Mouse (Mus musculus) heart, postnatal 0 days (tissue): ENCODE measurements around the gene Tead2. TPM values are rescaled to one million over a fixed set of nuclear protein-coding genes. Genes with fewer than 3 reads are reported as not detected.

Experiments used
- ATAC-seq: fragments of 200-750 bp; cut with Nextera tagmentation; 2 replicates; pipeline ENCODE4 v1.8.0; 2017; ENCODE audit warnings: low read depth, moderate number of reproducible peaks, moderate library complexity; ENCODE audit not compliant: insufficient read depth
- DNase-seq: peaks from one replicate; pipeline ENCODE4 v3.0.0-alpha.2; 2016; ENCODE audit warnings: low spot score
- H3K27ac ChIP-seq: fragments of 300-500 bp; sonication (generic); 2 replicates; pipeline ENCODE4 v1.5.1; 2014; ENCODE audit warnings: low read depth, mild to moderate bottlenecking
- H3K27me3 ChIP-seq: fragments of 300-500 bp; sonication (generic); 2 replicates; pipeline ENCODE4 v1.6.1; 2014; ENCODE audit warnings: low read length, mixed read lengths; ENCODE audit not compliant: control insufficient read depth, insufficient read depth
- H3K36me3 ChIP-seq: fragments of 300-500 bp; sonication (generic); replicated peaks from 2 replicates; pipeline ENCODE4 v1.6.1; 2014; ENCODE audit warnings: low read length, mixed read lengths; ENCODE audit not compliant: control insufficient read depth, insufficient read depth
- H3K4me1 ChIP-seq: fragments of 300-500 bp; sonication (generic); 2 replicates; pipeline ENCODE4 v1.6.1; 2014; ENCODE audit warnings: antibody characterized with exemption; ENCODE audit not compliant: control insufficient read depth, insufficient read depth
- H3K4me2 ChIP-seq: fragments of 300-500 bp; sonication (generic); 2 replicates; pipeline ENCODE4 v1.6.1; 2014; ENCODE audit warnings: low read depth, mild to moderate bottlenecking, low read length, moderate library complexity
- H3K4me3 ChIP-seq: fragments of 300-500 bp; sonication (generic); 2 replicates; pipeline ENCODE4 v1.5.1; 2014; ENCODE audit warnings: low read depth, low read length
- H3K9ac ChIP-seq: fragments of 300-500 bp; sonication (generic); replicated peaks from 2 replicates; pipeline ENCODE4 v1.6.1; 2014; ENCODE audit warnings: low read depth, low read length, mixed read lengths
- H3K9me3 ChIP-seq: fragments of 300-500 bp; sonication (generic); replicated peaks from 2 replicates; pipeline ENCODE4 v1.6.1; 2016; ENCODE audit warnings: low read length; ENCODE audit not compliant: control insufficient read depth
- CTCF ChIP-seq: IDR thresholded peaks from 2 replicates; pipeline ENCODE4 v1.5.1; 2016; ENCODE audit warnings: antibody characterized with exemption, control low read depth, low read depth
- EP300 ChIP-seq: IDR thresholded peaks from 2 replicates; pipeline ENCODE4 v1.6.1; 2016; ENCODE audit warnings: antibody characterized with exemption, low read depth
- WGBS: fragments of 180-500 bp; shearing (Covaris S2); extraction: QIAGEN DNeasy Blood & Tissue Kit; methylation state at CpG from one replicate; pipeline ENCODE4 v1.1.7; 2014; 5-methylcytosine and 5-hydroxymethylcytosine counted together
- polyA plus RNA-seq: library from polyadenylated mRNA; unstranded; fragments of >200 nt; fragmentation: Nextera tagmentation; extraction: Ambion mirVana; gene quantifications from 2 replicates; pipeline ENCODE4 v1.2.1, GENCODE M21; 2015
- total RNA-seq: library from RNA; depleted of rRNA; stranded (reverse); fragments of >200 nt; gene quantifications from 2 replicates; pipeline ENCODE4 v1.2.3, GENCODE M21; 2014; ENCODE audit warnings: low replicate concordance

Gene Tead2
- total and polyA plus RNA-seq, 2 experiments from 2014 or later, result 41.1 to 50.6 TPM

- Histone ChIP-seq H3K27ac (no peak overlapping the region), H3K4me2 (no peak overlapping the region), H3K9me3 (no peaks in the 10 kb centered on the region), H3K9ac (no peak overlapping the region), H3K4me3 (no peak overlapping the region), H3K4me1 (0 out of 2 replicates have a peak, but pooled peaks cover 7% of the 10 kb centered on the region), H3K27me3 (peaks cover 92% of the 10 kb centered on the region), H3K36me3 (no peaks in the 10 kb centered on the region)
- DNase-seq (no peak), ATAC-seq (no peak)
- 68% methylated on average over 7 of the region's 7 CpGs for WGBS
- TF ChIP-seq CTCF (no peak), EP300 (no peak)
Measured at GRCm38 (mm10) chr7:45183672-45184071, 31.9 kb upstream of the Tead2 start.

GRCm38 (mm10) chr7:45185921-45186320 lies 29.6 kb upstream of the Tead2 start:
- H3K36me3 ChIP-seq, result no peaks in the 10 kb centered on the region
- no peak overlapping the region for H3K4me2 ChIP-seq
- H3K4me1 ChIP-seq, result 0 out of 2 replicates have a peak, but pooled peaks cover 7% of the 10 kb centered on the region
- DNase-seq, result no peak
- H3K9ac ChIP-seq, result no peak overlapping the region
- H3K4me3 ChIP-seq, result no peak overlapping the region
- 69% methylated on average over 7 of the region's 7 CpGs for WGBS
- H3K27me3 ChIP-seq, result peaks cover 82% of the 10 kb centered on the region
- no peak overlapping the region for H3K27ac ChIP-seq
- no peaks in the 10 kb centered on the region for H3K9me3 ChIP-seq
- ATAC-seq, result no peak
- TF ChIP-seq EP300 (no peak), CTCF (no peak)

- ATAC-seq (no peak), DNase-seq (no peak)
- Histone ChIP-seq H3K27ac (no peak overlapping the region), H3K4me2 (no peak overlapping the region), H3K4me3 (no peak overlapping the region), H3K9me3 (no peaks in the 10 kb centered on the region), H3K27me3 (peaks cover 45% of the 10 kb centered on the region), H3K9ac (no peak overlapping the region), H3K4me1 (no peaks in the 10 kb centered on the region), H3K36me3 (no peaks in the 10 kb centered on the region)
- 51% methylated on average over 16 of the region's 16 CpGs for WGBS
- TF ChIP-seq CTCF, result no peak
Measured at GRCm38 (mm10) chr7:45189600-45189999, 26.0 kb upstream of the Tead2 start.

GRCm38 (mm10) chr7:45190186-45190585 lies 25.4 kb upstream of the Tead2 start:
- H3K27ac ChIP-seq, result no peak overlapping the region
- no peak overlapping the region for H3K4me2 ChIP-seq
- H3K4me3 ChIP-seq, result no peak overlapping the region
- H3K27me3 ChIP-seq, result peaks cover 39% of the 10 kb centered on the region
- ATAC-seq (no peak), DNase-seq (no peak)
- H3K4me1 ChIP-seq, result 0 out of 2 replicates have a peak, but pooled peaks cover under 1% of the 10 kb centered on the region
- H3K9me3 ChIP-seq, result no peaks in the 10 kb centered on the region
- TF ChIP-seq CTCF, result no peak
- TF ChIP-seq EP300, result no peak
- no peaks in the 10 kb centered on the region for H3K36me3 ChIP-seq
- no peak overlapping the region for H3K9ac ChIP-seq
- 90% methylated on average over 6 of the region's 6 CpGs for WGBS

- TF ChIP-seq CTCF, result no peak
- no peak for TF ChIP-seq EP300
- H3K27ac ChIP-seq, result no peak overlapping the region
- peaks cover 7% of the 10 kb centered on the region; the same call in 1 of the 2 replicates for H3K4me1 ChIP-seq
- no peak for DNase-seq
- H3K4me3 ChIP-seq, result no peak overlapping the region
- no peak overlapping the region for H3K4me2 ChIP-seq
- H3K9me3 ChIP-seq, result no peaks in the 10 kb centered on the region
- no peaks in the 10 kb centered on the region for H3K36me3 ChIP-seq
- peaks cover 32% of the 10 kb centered on the region for H3K27me3 ChIP-seq
- ATAC-seq, result no peak
- H3K9ac ChIP-seq, result no peak overlapping the region
- WGBS, result 53% methylated on average over 2 of the region's 2 CpGs
Measured at GRCm38 (mm10) chr7:45191161-45191560, 24.4 kb upstream of the Tead2 start.

- Histone ChIP-seq H3K9ac (no peak overlapping the region), H3K4me3 (no peak overlapping the region), H3K27me3 (peaks cover 27% of the 10 kb centered on the region), H3K36me3 (no peaks in the 10 kb centered on the region), H3K9me3 (no peaks in the 10 kb centered on the region), H3K4me2 (no peak overlapping the region), H3K4me1 (peaks cover 7% of the 10 kb centered on the region; the same call in 1 of the 2 replicates), H3K27ac (no peak overlapping the region)
- TF ChIP-seq EP300, result no peak
- no peak for TF ChIP-seq CTCF
- ATAC-seq (no peak), DNase-seq (no peak)
- WGBS, result 14% methylated on average over 8 of the region's 8 CpGs
Measured at GRCm38 (mm10) chr7:45191803-45192363, 23.7 kb upstream of the Tead2 start.
